23 mouse cellular contexts compared by ENCODE assay signal in the genomic region with DNA sequence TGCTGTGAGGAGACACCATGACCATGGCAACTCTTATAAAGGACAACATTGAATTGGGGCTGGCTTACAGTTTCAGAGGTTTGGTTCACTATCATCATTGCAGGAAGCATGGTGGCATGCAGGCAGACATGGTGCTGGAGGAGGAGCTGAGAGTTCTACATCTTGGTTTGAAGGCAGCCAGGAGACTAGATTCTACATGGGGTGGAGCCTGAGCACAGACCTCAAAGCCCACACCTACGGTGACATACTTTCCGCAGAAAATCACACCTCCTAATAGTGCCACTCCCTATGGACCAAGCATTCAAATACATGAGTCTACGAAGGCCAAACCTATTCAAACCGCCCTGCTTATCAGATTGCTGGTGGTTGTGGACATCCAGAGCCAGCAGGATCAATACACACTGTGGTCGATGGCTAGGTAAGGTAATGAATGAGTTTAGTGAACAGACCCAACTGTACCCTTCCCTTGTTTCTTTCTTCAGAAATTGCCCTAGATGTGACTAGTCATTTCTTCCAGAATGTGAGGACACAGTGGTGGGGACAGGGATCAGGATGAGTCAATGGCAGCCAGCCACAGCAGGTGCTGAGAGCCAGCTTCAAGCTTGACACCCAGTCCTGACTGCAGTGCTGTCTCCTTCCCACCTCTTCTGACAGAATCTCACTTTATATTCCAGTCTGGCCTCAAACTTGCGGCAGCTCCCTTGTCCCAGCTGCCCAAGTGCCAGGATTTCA. TPM values are rescaled to one million over a fixed set of nuclear protein-coding genes. Genes with fewer than 3 reads are reported as not detected.
DNase-seq lines count a peak whose midpoint lies in the region; ATAC-seq and TF ChIP-seq lines count a peak whose summit lies in the region.
"Had no signal": no experiment of that assay in that cellular context is flagged by ENCODE, and none has a peak within 500 bp of the region (broad histone marks: within the 10 kb centered on the region; RNA-seq: fewer than 3 reads in every experiment).

No protein-coding gene starts in this region.

- peak; percentile 71 for DNase-seq in heart, adult 11 months
- no peak for DNase-seq in heart, postnatal 14 days
- DNase-seq in CH12.LX (ENCODE audit: extremely low read depth), result peak; percentile 45
- no peak for DNase-seq in stomach, postnatal 0 days (ENCODE audit: low spot score)
- no peak for DNase-seq in cerebellum, adult 11 months
- DNase-seq in kidney, postnatal 10 days, result no peak
- no peak for DNase-seq in layer of hippocampus, adult 2 months (ENCODE audit: low spot score in 2 of 2)
- DNase-seq: adrenal gland, postnatal 10 days; adrenal gland, postnatal 36 days; cerebellum, adult 2 months; cerebellum, adult 9-11 months; cerebellum, postnatal 25 days; forebrain, postnatal 0 days; gastrocnemius, postnatal 25 days; heart, adult 2 months had no signal

- no peak for TF ChIP-seq CTCF in CH12.LX (conservative IDR thresholded peaks at IDR 0.05 in 1 of 2, IDR thresholded peaks at IDR 0.05 in 1 of 2; ENCODE audit: low read depth in 2 of 2, low read length in 2 of 2)
- TF ChIP-seq CTCF in stomach, postnatal 0 days (IDR thresholded peaks at IDR 0.05; ENCODE audit: low read depth), result no peak
- TF ChIP-seq CTCF in layer of hippocampus, adult 2 months (conservative IDR thresholded peaks at IDR 0.05), result no peak

- TF ChIP-seq POLR2A in CH12.LX (IDR thresholded peaks at IDR 0.05; ENCODE audit: low read depth, low read length), result no peak

- peaks cover 34 to 57% of the 10 kb centered on the region in 2 experiments for H3K36me3 ChIP-seq in CH12.LX (replicated peaks in 1 of 2; ENCODE audit: control insufficient read depth in 1 of 2, insufficient read depth in 1 of 2, low read length in 1 of 2)
- peaks cover 5% of the 10 kb centered on the region; the same call in 1 of the 2 replicates for H3K36me3 ChIP-seq in stomach, postnatal 0 days (ENCODE audit: control insufficient read depth, insufficient read depth, low read length)

- H3K27ac ChIP-seq in CH12.LX (ENCODE audit: insufficient read depth, low read depth), result no peak overlapping the region
- H3K27ac ChIP-seq in stomach, postnatal 0 days (replicated peaks), result no peak overlapping the region
- no peak overlapping the region for H3K27ac ChIP-seq in layer of hippocampus, adult 2 months
- H3K27ac ChIP-seq: embryonic facial prominence, embryonic 12.5 days; embryonic facial prominence, embryonic 15.5 days; heart, adult 2 months; heart, embryonic 10.5 days; heart, embryonic 13.5 days; hindbrain, embryonic 12.5 days; hindbrain, embryonic 15.5 days had no signal

- intact Hi-C loops in heart, postnatal 14 days (cut with DNase I), result no loop called here

- ATAC-seq in inflammation-experienced regulatory T-cells, adult 6 months, result peak; percentile 59
- peak; percentile 54; the same call in 1 of the 2 replicates for ATAC-seq in stomach, postnatal 0 days (ENCODE audit: low FRiP score, low TSS enrichment)
- ATAC-seq: forebrain, embryonic 14.5 days; forebrain, postnatal 0 days had no signal

- 72% methylated on average over 6 of the region's 6 CpGs for WGBS in stomach, postnatal 0 days

- no peak overlapping the region for H3K9ac ChIP-seq in CH12.LX (ENCODE audit: insufficient read depth, low read depth)
- H3K9ac ChIP-seq in stomach, postnatal 0 days (ENCODE audit: low read length), result no peak overlapping the region
- H3K9ac ChIP-seq: embryonic facial prominence, embryonic 12.5 days; embryonic facial prominence, embryonic 15.5 days; forebrain, postnatal 0 days; heart, embryonic 13.5 days; hindbrain, embryonic 12.5 days; hindbrain, embryonic 15.5 days had no signal

- no peak overlapping the region for H3K4me2 ChIP-seq in CH12.LX (ENCODE audit: insufficient read depth, low read depth, poor library complexity, severe bottlenecking)
- H3K4me2 ChIP-seq in stomach, postnatal 0 days (replicated peaks; ENCODE audit: low read depth), result no peak overlapping the region
- H3K4me2 ChIP-seq: embryonic facial prominence, embryonic 12.5 days; embryonic facial prominence, embryonic 15.5 days; heart, embryonic 13.5 days; hindbrain, embryonic 12.5 days; hindbrain, embryonic 15.5 days had no signal

- H3K4me3 ChIP-seq in CH12.LX (replicated peaks in 1 of 3; ENCODE audit: low read depth in 2 of 3, low read length in 2 of 3, poor library complexity in 1 of 3), result no peak overlapping the region
- no peak overlapping the region for H3K4me3 ChIP-seq in stomach, postnatal 0 days (ENCODE audit: low read depth, low read length)
- no peak overlapping the region for H3K4me3 ChIP-seq in layer of hippocampus, adult 2 months
- H3K4me3 ChIP-seq: embryonic facial prominence, embryonic 12.5 days; embryonic facial prominence, embryonic 15.5 days; heart, adult 2 months; heart, embryonic 10.5 days; heart, embryonic 13.5 days; hindbrain, embryonic 12.5 days; hindbrain, embryonic 15.5 days had no signal

- H3K79me2 ChIP-seq in CH12.LX (replicated peaks; ENCODE audit: control insufficient read depth, extremely low read depth, insufficient read depth, poor library complexity, severe bottlenecking), result no peaks in the 10 kb centered on the region

- H3K27me3 ChIP-seq in CH12.LX (replicated peaks), result no peaks in the 10 kb centered on the region
- no peaks in the 10 kb centered on the region for H3K27me3 ChIP-seq in stomach, postnatal 0 days (ENCODE audit: control insufficient read depth, insufficient read depth, low read length)
- H3K27me3 ChIP-seq: embryonic facial prominence, embryonic 12.5 days; embryonic facial prominence, embryonic 15.5 days; heart, embryonic 13.5 days; hindbrain, embryonic 12.5 days; hindbrain, embryonic 15.5 days had no signal

- peak; percentile 82 for TF ChIP-seq EP300 in CH12.LX (IDR thresholded peaks at IDR 0.05; ENCODE audit: low read length)
- no peak for TF ChIP-seq EP300 in stomach, postnatal 0 days (optimal IDR thresholded peaks at IDR 0.05)

- in situ Hi-C loops in CH12.LX (cut with MboI; ENCODE audit: low pct_ligation_motif_present, low pct_unique_long_range_greater_than_20kb, low sequenced_read_pairs), result no loop called here

- dilution Hi-C loops in CH12.LX (cut with MboI; ENCODE audit: extremely low pct_ligation_motif_present, extremely low pct_unique_long_range_greater_than_20kb, low sequenced_read_pairs), result no loop called here

- H3K9me3 ChIP-seq in CH12.LX (replicated peaks; ENCODE audit: low read length), result peaks cover 3% of the 10 kb centered on the region
- no peaks in the 10 kb centered on the region for H3K9me3 ChIP-seq in stomach, postnatal 0 days (ENCODE audit: control insufficient read depth, low read length)
- H3K9me3 ChIP-seq: embryonic facial prominence, embryonic 12.5 days; embryonic facial prominence, embryonic 15.5 days; heart, embryonic 10.5 days; heart, embryonic 13.5 days; hindbrain, embryonic 12.5 days; hindbrain, embryonic 15.5 days had no signal

- peaks cover 23 to 36% of the 10 kb centered on the region in 2 experiments for H3K4me1 ChIP-seq in CH12.LX (ENCODE audit: control insufficient read depth in 1 of 2, insufficient read depth in 2 of 2)
- no peaks in the 10 kb centered on the region for H3K4me1 ChIP-seq in stomach, postnatal 0 days (replicated peaks; ENCODE audit: control insufficient read depth, insufficient read depth)
- H3K4me1 ChIP-seq: embryonic facial prominence, embryonic 12.5 days; embryonic facial prominence, embryonic 15.5 days; hindbrain, embryonic 12.5 days; hindbrain, embryonic 15.5 days had no signal

- TF ChIP-seq RAD21 in CH12.LX (IDR thresholded peaks at IDR 0.05; ENCODE audit: low read depth, low read length), result no peak

TF ChIP-seq in CH12.LX, 34 proteins besides CTCF, POLR2A, EP300 and RAD21 (continues in another document):
- no peak for TF ChIP-seq MYC (IDR thresholded peaks at IDR 0.05; ENCODE audit: low read depth, low read length)
- no peak for TF ChIP-seq MXI1 (IDR thresholded peaks at IDR 0.05; ENCODE audit: low read depth, low read length)
- TF ChIP-seq HCFC1 (IDR thresholded peaks at IDR 0.05; ENCODE audit: low read depth, low read length), result no peak
- no peak for TF ChIP-seq MEF2A (IDR thresholded peaks at IDR 0.05; ENCODE audit: borderline replicate concordance, low read depth, low read length)
- no peak for TF ChIP-seq KAT2A (IDR thresholded peaks at IDR 0.05; ENCODE audit: insufficient replicate concordance, low read length)
- no peak; the same call in 1 of the 2 replicates for TF ChIP-seq JUND (conservative IDR thresholded peaks at IDR 0.05; ENCODE audit: low read depth, low read length)
- TF ChIP-seq ETS1 (conservative IDR thresholded peaks at IDR 0.05; ENCODE audit: low read depth, low read length), result 0 out of 2 replicates have a peak, but pooled peaks have one; percentile 38
- TF ChIP-seq GABPA (IDR thresholded peaks at IDR 0.05; ENCODE audit: insufficient replicate concordance, low read depth, low read length), result no peak
- TF ChIP-seq RCOR1 (conservative IDR thresholded peaks at IDR 0.05; ENCODE audit: low read depth, low read length), result 0 out of 2 replicates have a peak, but pooled peaks have one; percentile 61
- TF ChIP-seq SIN3A (IDR thresholded peaks at IDR 0.05; ENCODE audit: low read length), result no peak
- TF ChIP-seq ZKSCAN1 (IDR thresholded peaks at IDR 0.05; ENCODE audit: borderline replicate concordance, low read depth, low read length), result no peak
- no peak for TF ChIP-seq USF2 (conservative IDR thresholded peaks at IDR 0.05; ENCODE audit: low read depth, low read length)
- TF ChIP-seq NRF1 (IDR thresholded peaks at IDR 0.05; ENCODE audit: low read depth, low read length), result no peak
- no peak for TF ChIP-seq TBP (conservative IDR thresholded peaks at IDR 0.05; ENCODE audit: low read depth, low read length)
- peak; percentile 59 for TF ChIP-seq TCF12 (IDR thresholded peaks at IDR 0.05; ENCODE audit: low read depth, low read length)
- no peak for TF ChIP-seq ZNF384 (IDR thresholded peaks at IDR 0.05; ENCODE audit: low read depth, low read length)
- TF ChIP-seq USF1 (IDR thresholded peaks at IDR 0.05; ENCODE audit: low read depth, low read length), result no peak
- no peak for TF ChIP-seq NELFE (IDR thresholded peaks at IDR 0.05; ENCODE audit: low read depth, low read length)
- no peak for TF ChIP-seq ZC3H11A (IDR thresholded peaks at IDR 0.05; ENCODE audit: low read depth, low read length)
- TF ChIP-seq JUN (IDR thresholded peaks at IDR 0.05; ENCODE audit: insufficient read depth, low read depth, low read length), result peak; percentile 65; the same call in 1 of the 2 replicates
- TF ChIP-seq UBTF (IDR thresholded peaks at IDR 0.05; ENCODE audit: low read depth, low read length), result no peak
- TF ChIP-seq CHD2 (IDR thresholded peaks at IDR 0.05; ENCODE audit: low read length), result no peak

RNA-seq across cellular contexts. Expression of gene N4bp1, which starts 46.2 kb away (rescaled TPM):
- total RNA-seq in heart, postnatal 14 days (2021), result 10 to 100 TPM; 17.1 to 18.0 TPM
- total RNA-seq in CH12.LX (2012; rRNA removed), result 12.8 and 12.9 TPM in 2 replicates
- total RNA-seq in CH12.LX (2014; rRNA removed), result 12.2 and 12.3 TPM in 2 replicates
- 14.0 and 15.6 TPM in 2 replicates for polyA plus RNA-seq in CH12.LX (2012; ENCODE audit: insufficient read length, low read depth)
- 10 to 100 TPM in 2 of 3 experiments, 1 to 10 TPM in 1; 8.7 to 11.9 (median 10.4) TPM for polyA plus RNA-seq in inflammation-experienced regulatory T-cells, adult 6 months (2017; shearing (Covaris generic))
- 6.5 and 6.6 TPM in 2 replicates for polyA plus RNA-seq in stomach, postnatal 0 days (2015; fragmentation: Nextera tagmentation; extraction: Ambion mirVana)
- 10 to 100 TPM; 39.8 to 42.2 TPM for total RNA-seq in layer of hippocampus, adult 2 months (2021)

Comparison
In these comparisons a context has a peak if more than half of its experiments do, and no peak if none do; other contexts are left out.
1. DNase-seq: peak in heart, adult 11 months (single experiment) and CH12.LX (single experiment); none in heart, postnatal 14 days (0 of 2), stomach, postnatal 0 days (single experiment), cerebellum, adult 11 months (single experiment), kidney, postnatal 10 days (single experiment) and layer of hippocampus, adult 2 months (0 of 2).